Mouse (Mus musculus): ENCODE results near the gene Sp3. TPM values are rescaled to one million over a fixed set of nuclear protein-coding genes. Genes with fewer than 3 reads are reported as not detected.
"Not testable (repeated sequence)": the region's sequence is repeated elsewhere in the genome, so short reads cannot be mapped to it uniquely, and the experiment has no call there.

Sp3 gene
- polyA plus RNA-seq, 1 experiment: 8.4 TPM

- H3K36me3 ChIP-seq (ENCODE audit: control insufficient read depth, insufficient read depth): no peaks in the 10 kb centered on the region
- no peaks in the 10 kb centered on the region for H3K79me2 ChIP-seq (ENCODE audit: control insufficient read depth, insufficient read depth)
- no peak for TF ChIP-seq E2F4 (IDR thresholded peaks at IDR 0.05; ENCODE audit: insufficient read depth)
- no peak for TF ChIP-seq POLR2AphosphoS2 (IDR thresholded peaks at IDR 0.05; ENCODE audit: insufficient read length, low read depth)
- no peak for TF ChIP-seq MYOG (IDR thresholded peaks at IDR 0.05; ENCODE audit: control insufficient read depth in 1 of 3, insufficient read depth in 1 of 3, insufficient read length in 2 of 3, low read depth in 2 of 3)
- no peak for TF ChIP-seq REST (IDR thresholded peaks at IDR 0.05; ENCODE audit: insufficient read depth, insufficient read length)
- no peak for TF ChIP-seq CEBPB (IDR thresholded peaks at IDR 0.05; ENCODE audit: insufficient read depth, poor library complexity, severe bottlenecking)
- TF ChIP-seq MYOD1 (IDR thresholded peaks at IDR 0.05; ENCODE audit: control insufficient read depth in 1 of 3, insufficient read length in 2 of 3, low read depth in 2 of 3): no peak
- no peak for TF ChIP-seq SRF (IDR thresholded peaks at IDR 0.05; ENCODE audit: control insufficient read depth, insufficient read length, low read depth)
- no peak for TF ChIP-seq MAX (IDR thresholded peaks at IDR 0.05; ENCODE audit: low read depth)
- no peak for TF ChIP-seq TCF3 (IDR thresholded peaks at IDR 0.05; ENCODE audit: insufficient read length, low read depth)
- TF ChIP-seq USF1 (IDR thresholded peaks at IDR 0.05; ENCODE audit: low read depth): no peak
- TF ChIP-seq POLR2A (IDR thresholded peaks at IDR 0.05; ENCODE audit: insufficient read length, low read depth): no peak
- TF ChIP-seq TCF12 (IDR thresholded peaks at IDR 0.05; ENCODE audit: insufficient read depth, poor library complexity, severe bottlenecking): no peak
- no peak overlapping the region for H3K4me2 ChIP-seq (ENCODE audit: low read depth)
- H3K27me3 ChIP-seq (ENCODE audit: control insufficient read depth, insufficient read depth, insufficient read length): no peaks in the 10 kb centered on the region
- H3K4me3 ChIP-seq: no peak overlapping the region
- no peak overlapping the region for H3ac ChIP-seq (ENCODE audit: control insufficient read depth, insufficient read length)
These were observed 40.8 kb upstream of the Sp3 start for GRCm38 (mm10) chr2:73021046-73021445.

GRCm38 (mm10) chr2:73019371-73020146, 39.3 kb upstream of the Sp3 start:
- Histone ChIP-seq H3K4me2 (ENCODE audit: low read depth) (no peak overlapping the region), H3K79me2 (ENCODE audit: control insufficient read depth, insufficient read depth) (no peaks in the 10 kb centered on the region)
- TF ChIP-seq POLR2A (IDR thresholded peaks at IDR 0.05; ENCODE audit: insufficient read length, low read depth): no peak
- TF ChIP-seq MYOD1 (IDR thresholded peaks at IDR 0.05; ENCODE audit: control insufficient read depth in 1 of 3, insufficient read length in 2 of 3, low read depth in 2 of 3): peak in 1 of 3 experiments; percentile 19

DNA sequence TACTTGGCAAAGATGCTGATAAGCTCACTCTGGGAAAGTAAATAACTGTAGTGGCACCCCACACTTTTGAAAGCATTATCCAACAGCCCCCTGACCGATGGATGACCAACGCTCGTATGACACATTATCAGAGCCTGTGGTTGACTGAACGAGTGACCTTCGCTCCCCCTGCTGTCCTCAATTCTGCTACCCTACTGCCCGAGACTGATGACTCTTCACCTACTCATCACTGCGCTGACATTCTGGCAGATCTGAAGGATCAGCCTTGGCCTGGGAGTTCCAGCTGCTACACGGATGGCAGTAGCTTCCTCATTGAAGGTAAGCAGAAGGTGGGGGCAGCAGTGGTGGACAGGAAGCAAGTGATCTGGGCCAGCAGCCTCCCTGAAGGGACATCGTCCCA, 33.8 kb upstream of the Sp3 start:
- H3K79me2 ChIP-seq (ENCODE audit: control insufficient read depth, insufficient read depth); H3ac ChIP-seq (ENCODE audit: control insufficient read depth, insufficient read length); H3K4me3 ChIP-seq; H3K27me3 ChIP-seq (ENCODE audit: control insufficient read depth, insufficient read depth, insufficient read length); H3K36me3 ChIP-seq (ENCODE audit: control insufficient read depth, insufficient read depth): not testable (repeated sequence)
- H3K4me2 ChIP-seq (ENCODE audit: low read depth): peak overlapping the region; percentile 64
- peak in 1 of 3 experiments; percentile 20 for TF ChIP-seq MYOD1 (IDR thresholded peaks at IDR 0.05; ENCODE audit: control insufficient read depth in 1 of 3, insufficient read length in 2 of 3, low read depth in 2 of 3)

More at GRCm38 (mm10) chr2:73019371-73020146, 39.3 kb upstream of the Sp3 start:
- Histone ChIP-seq H3K4me3 (no peak overlapping the region), H3K27me3 (ENCODE audit: control insufficient read depth, insufficient read depth, insufficient read length) (no peaks in the 10 kb centered on the region), H3ac (ENCODE audit: control insufficient read depth, insufficient read length) (no peak overlapping the region), H3K36me3 (ENCODE audit: control insufficient read depth, insufficient read depth) (no peaks in the 10 kb centered on the region)

GRCm38 (mm10) chr2:73012636-73013035, 32.4 kb upstream of the Sp3 start:
- TF ChIP-seq REST (IDR thresholded peaks at IDR 0.05; ENCODE audit: insufficient read depth, insufficient read length) (no peak), TCF3 (IDR thresholded peaks at IDR 0.05; ENCODE audit: insufficient read length, low read depth) (no peak), CEBPB (IDR thresholded peaks at IDR 0.05; ENCODE audit: insufficient read depth, poor library complexity, severe bottlenecking) (no peak), POLR2AphosphoS2 (IDR thresholded peaks at IDR 0.05; ENCODE audit: insufficient read length, low read depth) (no peak), SRF (IDR thresholded peaks at IDR 0.05; ENCODE audit: control insufficient read depth, insufficient read length, low read depth) (no peak), MYOD1 (IDR thresholded peaks at IDR 0.05; ENCODE audit: control insufficient read depth in 1 of 3, insufficient read length in 2 of 3, low read depth in 2 of 3) (no peak), MAX (IDR thresholded peaks at IDR 0.05; ENCODE audit: low read depth) (no peak), MYOG (IDR thresholded peaks at IDR 0.05; ENCODE audit: control insufficient read depth in 1 of 3, insufficient read depth in 1 of 3, insufficient read length in 2 of 3, low read depth in 2 of 3) (no peak), TCF12 (IDR thresholded peaks at IDR 0.05; ENCODE audit: insufficient read depth, poor library complexity, severe bottlenecking) (no peak), POLR2A (IDR thresholded peaks at IDR 0.05; ENCODE audit: insufficient read length, low read depth) (no peak), E2F4 (IDR thresholded peaks at IDR 0.05; ENCODE audit: insufficient read depth) (no peak), USF1 (IDR thresholded peaks at IDR 0.05; ENCODE audit: low read depth) (no peak)
- Histone ChIP-seq H3K4me3 (no peak overlapping the region), H3K36me3 (ENCODE audit: control insufficient read depth, insufficient read depth) (no peaks in the 10 kb centered on the region), H3K27me3 (ENCODE audit: control insufficient read depth, insufficient read depth, insufficient read length) (no peaks in the 10 kb centered on the region), H3ac (ENCODE audit: control insufficient read depth, insufficient read length) (no peak overlapping the region), H3K4me2 (ENCODE audit: low read depth) (no peak overlapping the region), H3K79me2 (ENCODE audit: control insufficient read depth, insufficient read depth) (no peaks in the 10 kb centered on the region)

DNA sequence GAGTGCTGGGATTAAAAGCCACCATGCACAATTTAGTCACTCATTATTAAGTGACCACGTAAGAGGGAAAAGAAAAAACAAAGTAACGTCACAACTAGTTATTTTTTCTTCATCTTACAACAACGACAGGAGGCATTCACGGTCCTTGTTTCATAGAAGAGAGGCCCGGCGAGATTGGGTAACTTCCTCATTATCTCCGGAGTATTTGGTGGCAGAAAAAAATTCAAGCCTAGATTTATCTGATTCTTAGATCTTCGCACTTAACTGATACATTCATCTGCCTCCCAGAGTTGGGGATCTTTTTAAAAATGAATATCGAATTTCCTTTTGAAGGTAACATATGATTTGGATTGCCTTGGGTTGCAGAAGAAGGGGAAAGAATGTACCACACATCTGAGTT, 27.2 kb upstream of the Sp3 start:
- Histone ChIP-seq H3K4me2 (ENCODE audit: low read depth) (no peak overlapping the region), H3K79me2 (ENCODE audit: control insufficient read depth, insufficient read depth) (no peaks in the 10 kb centered on the region), H3K36me3 (ENCODE audit: control insufficient read depth, insufficient read depth) (no peaks in the 10 kb centered on the region), H3ac (ENCODE audit: control insufficient read depth, insufficient read length) (no peak overlapping the region), H3K27me3 (ENCODE audit: control insufficient read depth, insufficient read depth, insufficient read length) (no peaks in the 10 kb centered on the region), H3K4me3 (no peak overlapping the region)
- no peak for TF ChIP-seq TCF3 (IDR thresholded peaks at IDR 0.05; ENCODE audit: insufficient read length, low read depth)
- no peak for TF ChIP-seq REST (IDR thresholded peaks at IDR 0.05; ENCODE audit: insufficient read depth, insufficient read length)
- TF ChIP-seq E2F4 (IDR thresholded peaks at IDR 0.05; ENCODE audit: insufficient read depth): no peak
- no peak for TF ChIP-seq USF1 (IDR thresholded peaks at IDR 0.05; ENCODE audit: low read depth)
- no peak for TF ChIP-seq POLR2A (IDR thresholded peaks at IDR 0.05; ENCODE audit: insufficient read length, low read depth)
- TF ChIP-seq CEBPB (IDR thresholded peaks at IDR 0.05; ENCODE audit: insufficient read depth, poor library complexity, severe bottlenecking): no peak
- TF ChIP-seq TCF12 (IDR thresholded peaks at IDR 0.05; ENCODE audit: insufficient read depth, poor library complexity, severe bottlenecking): no peak
- TF ChIP-seq MAX (IDR thresholded peaks at IDR 0.05; ENCODE audit: low read depth): no peak
- TF ChIP-seq MYOG (IDR thresholded peaks at IDR 0.05; ENCODE audit: control insufficient read depth in 1 of 3, insufficient read depth in 1 of 3, insufficient read length in 2 of 3, low read depth in 2 of 3): no peak
- no peak for TF ChIP-seq SRF (IDR thresholded peaks at IDR 0.05; ENCODE audit: control insufficient read depth, insufficient read length, low read depth)
- no peak for TF ChIP-seq MYOD1 (IDR thresholded peaks at IDR 0.05; ENCODE audit: control insufficient read depth in 1 of 3, insufficient read length in 2 of 3, low read depth in 2 of 3)
- no peak for TF ChIP-seq POLR2AphosphoS2 (IDR thresholded peaks at IDR 0.05; ENCODE audit: insufficient read length, low read depth)
